Mouse (Mus musculus) spleen, postnatal 10 days (tissue): ENCODE data around the gene Ncf4.

Experiments used
- DNase-seq, 2 experiments: peaks; one replicate each; pipeline ENCODE4 v3.0.0; 2021 to 2022; ENCODE audit warnings: low spot score in 2 of 2

The Ncf4 gene

GRCm38 (mm10) chr15:78309865-78310264 lies 65.3 kb downstream of the Ncf4 start:
- no peak for DNase-seq

- DNase-seq: no peak
Observed at GRCm38 (mm10) chr15:78310971-78311370, 66.4 kb downstream of the Ncf4 start.
